Mouse (Mus musculus) kidney, postnatal 10 days (tissue): ENCODE results near the gene Hspa12b.

Source experiments
- DNase-seq: peaks from one replicate; pipeline ENCODE4 v3.0.0; 2021; ENCODE audit warnings: mixed read lengths

The Hspa12b gene

GRCm38 (mm10) chr2:131129836-131130235 is 2.8 kb downstream of the Hspa12b start:
- DNase-seq: peak; percentile 6

GRCm38 (mm10) chr2:131130849-131131248 is 3.8 kb downstream of the Hspa12b start:
- DNase-seq: peak; percentile 4

GRCm38 (mm10) chr2:131132111-131132888 is 5.2 kb downstream of the Hspa12b start:
- peak; percentile 3 for DNase-seq

GRCm38 (mm10) chr2:131132930-131133547 is 6.0 kb downstream of the Hspa12b start, which contains the start of gene Gm11037:
Gene Gm11037 (plus strand): TSS chr2:131133497.
- DNase-seq: peak; percentile 2

GRCm38 (mm10) chr2:131134381-131134780 is 7.3 kb downstream of the Hspa12b start:
- peak; percentile 65 for DNase-seq

- DNase-seq: peak; percentile 11
Measured at GRCm38 (mm10) chr2:131134826-131135400, 7.8 kb downstream of the Hspa12b start.

GRCm38 (mm10) chr2:131135521-131136139 is 8.6 kb downstream of the Hspa12b start:
- DNase-seq: peak; percentile 4

GRCm38 (mm10) chr2:131138296-131138695 is 11.2 kb downstream of the Hspa12b start:
- peak; percentile 3 for DNase-seq

- DNase-seq: peak; percentile 5
Measured at GRCm38 (mm10) chr2:131138760-131139159, 11.7 kb downstream of the Hspa12b start.

GRCm38 (mm10) chr2:131139287-131139686 is 12.2 kb downstream of the Hspa12b start:
- DNase-seq: peak; percentile 5

- peak; percentile 60 for DNase-seq
Measured at GRCm38 (mm10) chr2:131139886-131140532, 12.9 kb downstream of the Hspa12b start.

GRCm38 (mm10) chr2:131140533-131140905 is 13.4 kb downstream of the Hspa12b start:
- no peak for DNase-seq

- no peak for DNase-seq
Measured at GRCm38 (mm10) chr2:131141336-131141986, 14.4 kb downstream of the Hspa12b start.

GRCm38 (mm10) chr2:131142592-131142991 is 15.5 kb downstream of the Hspa12b start:
- DNase-seq: peak; percentile 91

- DNase-seq: no peak
Measured at GRCm38 (mm10) chr2:131143007-131143780, 16.1 kb downstream of the Hspa12b start.

GRCm38 (mm10) chr2:131145121-131145520 is 18.0 kb downstream of the Hspa12b start:
- no peak for DNase-seq

- no peak for DNase-seq
Measured at GRCm38 (mm10) chr2:131145536-131145935, 18.5 kb downstream of the Hspa12b start.

- no peak for DNase-seq
Measured at GRCm38 (mm10) chr2:131146193-131147042, 19.3 kb downstream of the Hspa12b start.

GRCm38 (mm10) chr2:131147043-131147365 is 19.9 kb downstream of the Hspa12b start:
- DNase-seq: no peak
